Mouse (Mus musculus) liver, adult (tissue): ENCODE data around the gene Cd300c2.
"Not testable (repeated sequence)": the region's sequence is repeated elsewhere in the genome, so short reads cannot be mapped to it uniquely, and the experiment has no call there.

Source experiments
- GATA4 ChIP-seq: IDR thresholded peaks from 2 replicates; pipeline ENCODE4 v1.6.1; 2014; ENCODE audit warnings: mild to moderate bottlenecking, low read length; ENCODE audit not compliant: insufficient replicate concordance

Cd300c2 gene

DNA sequence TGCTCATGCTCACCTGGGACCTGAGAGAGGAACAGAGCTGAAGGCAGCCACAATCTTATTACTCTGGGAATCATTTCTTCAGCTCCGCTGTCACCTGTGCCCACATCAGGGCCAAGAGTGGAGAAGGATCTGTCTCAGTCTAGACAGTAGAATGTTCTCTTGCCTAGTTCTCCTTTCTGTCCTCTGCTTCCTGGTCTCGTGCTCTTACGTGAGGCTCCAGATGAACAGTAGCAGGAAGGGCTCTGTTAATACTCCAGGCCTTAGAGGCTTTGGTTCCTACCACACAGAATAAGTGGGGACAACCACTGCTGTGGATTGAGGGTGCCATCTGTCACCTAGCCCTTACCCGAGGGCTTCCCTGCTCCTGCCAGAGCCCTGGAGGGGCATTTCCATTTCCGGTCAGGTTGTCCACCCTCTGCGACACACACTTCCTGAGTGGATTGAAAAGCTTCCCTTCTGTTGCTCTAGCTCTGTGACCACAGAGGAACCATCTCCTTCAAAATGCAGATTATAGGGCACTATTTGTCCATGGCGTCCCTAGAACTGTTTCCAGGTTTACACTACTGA is at the start of gene Cd300c2:
Gene Cd300c2, minus strand, starts transcription at position 407 of the 567 bp plus-strand sequence.
- no peak for TF ChIP-seq GATA4

DNA sequence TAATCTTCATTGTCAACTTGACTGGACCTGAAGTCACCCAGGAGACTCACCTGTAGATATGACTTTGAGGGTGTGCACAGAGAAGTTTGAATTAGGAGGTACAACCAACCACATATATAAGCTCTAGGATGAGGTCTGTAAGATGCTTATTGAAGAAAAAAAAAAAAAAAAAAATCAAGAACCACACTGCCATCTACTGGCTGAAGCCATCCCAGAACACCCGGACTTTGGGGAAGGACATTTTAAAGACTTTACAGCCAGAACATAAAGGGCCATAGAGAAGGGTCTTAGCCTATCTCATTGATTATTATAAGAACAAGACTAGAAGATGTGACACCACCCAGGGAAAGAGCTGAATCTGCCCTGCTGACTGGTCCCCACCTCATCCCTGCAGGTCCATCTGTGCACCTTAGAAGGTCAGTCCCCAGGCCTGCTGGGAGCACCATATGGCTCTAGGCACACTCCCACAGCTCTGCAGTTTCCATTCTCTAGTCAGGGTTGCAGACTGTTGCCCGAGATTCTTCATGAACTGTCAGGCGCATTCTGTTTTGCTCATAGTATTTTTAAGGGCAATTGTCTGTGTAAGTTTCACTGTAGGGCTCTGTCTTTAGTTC is 47.7 kb upstream of the Cd300c2 start:
- no peak for TF ChIP-seq GATA4

DNA sequence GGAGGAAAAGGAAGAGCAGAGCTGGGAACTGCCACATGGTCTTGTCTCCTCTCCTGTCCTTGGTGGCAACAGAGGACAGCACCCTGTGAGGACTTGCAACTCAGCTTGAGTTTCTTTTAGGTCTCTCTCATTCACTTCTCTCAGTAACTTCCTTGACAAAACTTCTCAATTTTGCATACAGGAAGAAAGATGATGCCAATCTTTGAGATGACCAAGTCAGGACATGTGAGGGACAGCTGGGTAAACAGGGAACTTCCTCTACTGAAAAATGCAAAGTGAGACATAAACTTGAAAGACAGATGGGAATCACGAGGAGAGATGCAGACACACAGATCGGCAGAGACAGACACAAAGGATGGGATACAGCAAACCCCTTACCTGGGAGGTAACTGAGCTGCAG is 46.6 kb upstream of the Cd300c2 start, which contains the start of gene Cd300ld3:
Gene Cd300ld3, minus strand, starts transcription at position 151 of the 400 bp plus-strand sequence.
- no peak for TF ChIP-seq GATA4

DNA sequence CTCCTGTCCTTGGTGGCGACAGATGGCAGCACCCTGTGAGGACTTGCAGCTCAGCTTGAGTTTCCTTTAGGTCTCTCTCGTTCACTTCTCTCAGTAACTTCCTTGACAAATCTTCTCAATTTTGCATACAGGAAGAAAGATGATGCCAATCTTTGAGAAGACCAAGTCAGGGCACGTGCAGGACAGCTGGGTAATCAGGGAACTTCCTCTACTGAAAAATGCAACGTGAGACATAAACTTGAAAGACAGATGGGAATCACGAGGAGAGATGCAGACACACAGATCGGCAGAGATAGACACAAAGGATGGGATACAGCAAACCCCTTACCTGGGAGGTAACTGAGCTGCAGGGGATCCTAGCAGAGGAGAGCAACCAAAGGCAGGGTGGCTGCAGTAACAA is 36.0 kb upstream of the Cd300c2 start, which contains the start of gene Cd300ld5:
Gene Cd300ld5, minus strand, starts transcription at position 101 of the 400 bp plus-strand sequence.
- not testable (repeated sequence) for TF ChIP-seq GATA4

DNA sequence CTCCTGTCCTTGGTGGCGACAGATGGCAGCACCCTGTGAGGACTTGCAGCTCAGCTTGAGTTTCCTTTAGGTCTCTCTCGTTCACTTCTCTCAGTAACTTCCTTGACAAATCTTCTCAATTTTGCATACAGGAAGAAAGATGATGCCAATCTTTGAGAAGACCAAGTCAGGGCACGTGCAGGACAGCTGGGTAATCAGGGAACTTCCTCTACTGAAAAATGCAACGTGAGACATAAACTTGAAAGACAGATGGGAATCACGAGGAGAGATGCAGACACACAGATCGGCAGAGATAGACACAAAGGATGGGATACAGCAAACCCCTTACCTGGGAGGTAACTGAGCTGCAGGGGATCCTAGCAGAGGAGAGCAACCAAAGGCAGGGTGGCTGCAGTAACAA is 25.2 kb upstream of the Cd300c2 start, which contains the start of gene Cd300ld4:
Gene Cd300ld4, minus strand, starts transcription at position 101 of the 400 bp plus-strand sequence.
- TF ChIP-seq GATA4: not testable (repeated sequence)

DNA sequence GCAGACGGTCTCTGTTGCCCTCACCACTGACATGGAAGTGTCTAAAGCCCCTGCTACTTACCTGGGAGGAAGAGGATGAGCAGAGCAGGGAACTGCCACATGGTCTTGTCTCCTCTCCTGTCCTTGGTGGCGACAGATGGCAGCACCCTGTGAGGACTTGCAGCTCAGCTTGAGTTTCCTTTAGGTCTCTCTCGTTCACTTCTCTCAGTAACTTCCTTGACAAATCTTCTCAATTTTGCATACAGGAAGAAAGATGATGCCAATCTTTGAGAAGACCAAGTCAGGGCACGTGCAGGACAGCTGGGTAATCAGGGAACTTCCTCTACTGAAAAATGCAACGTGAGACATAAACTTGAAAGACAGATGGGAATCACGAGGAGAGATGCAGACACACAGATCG is 14.4 kb upstream of the Cd300c2 start, which contains the start of gene Cd300ld2:
Gene Cd300ld2, minus strand, starts transcription at position 101 of the 400 bp plus-strand sequence.
- not testable (repeated sequence) for TF ChIP-seq GATA4

DNA sequence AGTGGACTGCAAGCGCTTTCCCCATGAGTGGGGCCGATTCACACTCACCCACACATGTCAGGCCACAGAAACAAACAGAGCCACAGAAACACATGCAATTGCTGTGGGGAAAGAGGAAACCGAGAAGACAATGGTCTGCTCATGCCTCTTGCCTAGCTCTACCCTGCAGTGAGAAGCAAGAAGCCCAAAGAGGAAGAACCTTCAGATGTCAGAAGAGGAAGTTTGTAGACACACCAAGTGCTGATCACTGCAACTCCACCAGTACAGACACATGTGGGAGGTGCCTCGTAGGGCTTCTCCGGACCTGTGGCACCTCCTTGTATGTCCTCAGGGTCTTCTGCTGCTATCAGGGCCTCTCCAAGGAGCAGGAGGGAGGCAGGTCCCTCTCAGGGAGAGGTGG is 2.4 kb upstream of the Cd300c2 start:
- TF ChIP-seq GATA4: no peak

DNA sequence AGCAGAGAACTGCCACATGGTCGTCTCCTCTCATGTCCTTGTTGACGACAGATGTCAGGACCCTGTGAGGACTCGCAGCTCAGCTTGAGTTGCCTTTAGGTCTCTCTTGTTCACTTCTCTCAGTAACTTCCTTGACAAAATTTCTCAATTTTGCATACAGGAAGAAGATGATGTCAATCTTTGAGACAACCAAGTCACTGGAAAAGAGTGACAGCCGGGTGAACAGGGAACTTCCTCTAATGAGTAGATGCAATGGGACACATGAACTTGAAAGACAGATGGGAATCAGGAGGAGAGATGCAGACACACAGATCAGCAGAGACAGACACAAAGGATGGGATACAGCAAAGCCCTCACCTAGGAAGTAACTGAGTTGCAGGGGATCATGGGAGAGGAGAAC is 11.9 kb downstream of the Cd300c2 start, which contains the start of gene Cd300ld:
Gene Cd300ld, minus strand, starts transcription at position 130 of the 400 bp plus-strand sequence.
- no peak for TF ChIP-seq GATA4

DNA sequence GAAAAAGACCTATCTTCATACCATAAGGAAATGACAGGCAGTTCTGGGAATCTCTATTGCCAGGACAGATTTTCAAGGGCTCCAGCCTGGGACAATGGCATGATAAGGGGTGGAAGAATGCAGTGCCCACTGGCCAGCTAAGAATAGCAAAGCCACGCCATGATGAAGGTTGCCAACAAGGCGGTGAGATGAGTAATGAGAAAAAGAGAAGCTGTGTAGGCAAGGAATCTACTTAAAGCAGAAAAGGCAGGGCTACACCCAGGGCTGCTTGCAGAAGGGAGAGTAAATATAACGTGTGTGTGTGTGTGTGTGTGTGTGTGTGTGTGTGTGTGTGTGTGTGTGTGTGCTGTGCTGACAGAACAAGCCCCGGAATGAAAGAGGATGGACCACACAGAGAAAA is 19.8 kb downstream of the Cd300c2 start:
- no peak for TF ChIP-seq GATA4

DNA sequence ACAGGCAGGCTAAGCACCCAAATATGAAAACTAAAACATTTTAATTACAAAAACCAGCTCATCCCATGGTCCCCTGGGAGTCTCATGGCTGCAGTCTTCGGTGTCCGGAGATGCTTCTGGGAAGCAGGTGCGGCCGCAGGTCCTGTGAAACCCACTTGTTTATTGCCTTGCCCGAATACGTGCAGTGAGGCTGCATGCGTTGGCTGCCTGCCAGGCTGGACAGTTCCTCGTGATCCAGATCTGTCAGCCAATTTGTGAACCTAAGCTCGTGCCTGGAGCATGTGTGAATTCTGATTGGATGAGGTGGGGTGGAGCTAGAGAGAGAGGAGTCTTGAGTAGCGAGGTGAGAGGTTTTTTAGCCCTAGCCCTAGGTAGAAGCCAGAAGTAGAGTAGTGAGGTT is 29.0 kb downstream of the Cd300c2 start:
- no peak for TF ChIP-seq GATA4

DNA sequence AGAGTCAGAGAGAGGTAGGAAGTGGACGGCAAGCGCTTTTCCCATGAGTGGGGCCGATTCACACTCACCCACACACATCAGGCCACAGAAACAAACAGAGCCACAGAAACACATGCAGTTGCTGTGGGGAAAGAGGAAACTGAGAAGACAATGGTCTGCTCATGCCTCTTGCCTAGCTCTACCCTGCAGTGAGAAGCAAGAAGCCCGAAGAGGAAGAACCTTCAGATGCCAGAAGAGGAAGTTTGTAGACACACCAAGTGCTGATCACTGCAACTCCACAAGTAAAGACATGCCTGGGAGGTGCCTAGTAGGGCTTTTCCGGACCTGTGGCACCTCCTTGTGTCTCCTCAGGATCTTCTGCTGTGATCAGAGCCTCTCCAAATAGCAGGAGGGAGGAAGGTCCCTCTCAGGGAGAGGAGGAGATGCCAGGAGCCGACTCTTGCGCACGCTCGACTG is 32.9 kb downstream of the Cd300c2 start, which contains the start of gene Cd300c:
Gene Cd300c, minus strand, starts transcription at position 406 of the 456 bp plus-strand sequence.
- no peak for TF ChIP-seq GATA4

DNA sequence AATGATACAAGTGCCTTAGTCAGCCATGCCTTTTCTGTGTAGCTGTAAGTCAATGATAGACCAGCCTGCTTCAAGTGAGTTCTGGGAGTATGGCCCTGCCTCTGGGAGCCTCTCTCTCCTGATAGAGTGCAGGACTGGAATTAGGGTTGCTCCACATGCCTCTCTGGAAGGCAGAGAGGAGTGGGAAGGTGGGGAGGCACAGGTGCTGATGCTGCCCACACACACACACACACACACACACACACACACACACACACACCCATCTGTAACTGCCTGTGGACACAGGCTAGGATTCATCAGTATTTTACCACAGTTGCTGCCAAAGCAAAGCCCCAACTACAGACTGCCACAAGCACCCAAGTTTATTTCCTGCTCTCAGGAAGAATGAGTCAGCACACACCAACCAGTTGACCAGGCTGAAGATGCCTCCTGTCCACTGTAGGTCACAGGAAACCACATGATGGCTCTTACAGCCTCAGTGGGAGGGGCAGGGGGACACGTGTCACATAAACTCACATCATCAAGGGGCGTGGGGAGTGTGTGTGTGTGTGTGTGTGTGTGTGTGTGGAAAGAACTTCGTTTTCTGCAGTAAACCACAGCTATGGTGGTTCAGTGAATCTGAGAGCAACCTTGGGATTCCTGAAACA is 36.4 kb downstream of the Cd300c2 start:
- no peak for TF ChIP-seq GATA4

DNA sequence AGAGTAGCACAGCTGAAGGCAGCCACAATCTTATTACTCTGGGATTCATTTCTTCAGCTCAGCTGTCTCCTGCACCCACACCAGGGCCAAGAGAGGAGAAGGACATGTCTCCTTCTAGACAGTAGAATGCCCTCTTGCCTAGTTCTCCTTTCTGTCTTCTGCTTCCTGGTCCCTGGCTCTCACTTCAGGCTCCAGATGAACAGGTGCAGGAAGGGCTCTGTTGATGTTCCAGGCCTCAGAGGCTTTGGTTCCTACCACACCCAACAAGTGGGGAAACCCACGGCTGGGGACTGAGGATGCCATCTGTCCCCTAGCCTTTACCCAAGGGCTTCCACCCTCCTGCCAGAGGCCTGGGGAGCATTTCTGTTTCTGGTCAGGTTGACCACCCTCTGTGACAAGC is 41.3 kb downstream of the Cd300c2 start:
- no peak for TF ChIP-seq GATA4
